Mouse (Mus musculus) mesoderm, embryonic 11.5 days (tissue): ENCODE data around the gene Mis12.

ENCODE experiments used
- DNase-seq: peaks from one replicate; pipeline ENCODE4 v3.0.0-alpha.2; 2012; ENCODE audit warnings: low read depth, low spot score

Gene Mis12

GRCm38 (mm10) chr11:71019201-71020068, at the start of gene Mis12, which contains the start of gene Derl2:
TSS of gene Mis12 (plus strand) at chr11:71019611.
TSS of gene Derl2 (minus strand) at chr11:71019841.
- peak; percentile 99 for DNase-seq

DNA sequence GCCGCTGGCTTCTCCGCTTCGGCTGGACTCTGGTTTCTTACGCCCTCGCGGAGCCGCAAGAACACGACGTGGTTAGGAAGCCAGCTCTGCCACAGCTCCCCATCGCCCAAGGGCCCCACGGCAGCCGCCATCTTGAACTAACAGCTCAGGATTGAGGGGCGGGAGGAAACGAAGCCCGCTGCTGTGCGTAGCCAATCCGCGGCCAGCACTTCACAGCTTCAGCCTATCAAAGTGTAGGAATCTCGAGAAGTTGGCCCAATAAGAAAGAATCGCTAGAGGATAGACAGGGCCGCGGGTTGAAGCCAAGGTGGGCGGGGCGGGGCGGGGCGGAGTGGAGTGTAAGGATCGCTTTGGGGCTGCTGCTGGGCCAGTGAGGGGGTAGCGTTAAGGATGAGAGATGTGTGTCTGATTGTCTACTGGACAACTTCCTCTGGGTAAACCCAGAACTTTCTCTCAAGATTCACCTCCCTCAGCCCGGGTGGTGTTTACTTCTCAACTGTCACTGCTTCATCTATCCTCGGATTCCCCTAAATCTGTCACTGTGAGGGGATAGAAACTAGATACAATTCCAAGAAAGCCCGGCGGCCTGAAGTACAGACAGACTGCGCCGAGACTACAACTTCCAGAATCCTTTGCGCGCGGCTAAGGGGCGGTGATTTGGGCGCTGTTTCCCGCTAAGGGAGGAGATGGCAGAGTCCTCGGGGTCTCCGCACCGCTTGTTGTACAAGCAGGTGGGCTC, 49.4 kb upstream of the Mis12 start, which contains the start of the genes Nup88 and Rpain:
Gene Nup88, minus strand, starts transcription at position 153 of the 739 bp plus-strand sequence.
Gene Rpain, plus strand, starts transcription at position 393 of the 739 bp plus-strand sequence.
- peak; percentile 97 for DNase-seq

- no peak for DNase-seq
Observed at GRCm38 (mm10) chr11:70970560-70971540, 48.6 kb upstream of the Mis12 start.

- no peak for DNase-seq
Observed at GRCm38 (mm10) chr11:70972586-70972985, 46.8 kb upstream of the Mis12 start.

DNA sequence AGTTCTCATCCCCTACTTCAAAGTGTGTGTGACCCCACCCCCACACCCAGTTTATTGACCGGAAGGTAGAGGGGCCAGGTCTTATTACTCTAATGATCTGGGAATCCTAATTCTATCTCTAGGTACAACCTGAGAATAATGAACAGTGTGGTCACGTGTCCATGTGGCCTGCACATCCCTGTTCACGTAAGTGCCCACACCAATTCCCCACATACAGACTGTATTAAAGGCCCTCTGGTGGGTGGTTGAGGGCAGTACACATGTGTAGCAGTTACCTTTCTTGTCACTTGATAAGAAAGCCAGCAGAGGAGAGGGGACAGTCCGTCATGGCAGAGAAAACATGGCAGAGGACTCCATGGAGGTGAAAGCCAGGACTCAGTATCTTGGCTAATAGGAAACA, 45.5 kb upstream of the Mis12 start:
- DNase-seq = peak; percentile 17

DNA sequence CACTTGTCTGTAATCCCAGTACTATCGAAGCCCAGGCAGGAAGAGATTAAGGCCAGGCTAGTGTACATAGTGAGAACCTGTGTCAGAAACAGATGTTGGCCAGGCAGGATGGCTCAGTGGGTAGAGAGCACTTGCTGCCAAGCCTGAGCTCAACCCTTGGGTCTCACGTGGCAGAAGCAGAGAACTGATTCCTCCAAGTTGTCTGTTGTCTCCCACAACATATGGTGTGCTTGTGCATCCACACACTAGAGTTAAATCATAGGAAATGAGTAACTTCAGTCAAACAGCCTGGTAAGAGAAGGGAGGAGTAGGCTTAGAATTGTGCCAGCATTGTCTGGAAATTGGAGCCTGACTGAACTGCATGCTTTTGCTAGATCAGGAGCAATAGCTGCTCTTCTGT, 44.2 kb upstream of the Mis12 start:
- DNase-seq = no peak

DNA sequence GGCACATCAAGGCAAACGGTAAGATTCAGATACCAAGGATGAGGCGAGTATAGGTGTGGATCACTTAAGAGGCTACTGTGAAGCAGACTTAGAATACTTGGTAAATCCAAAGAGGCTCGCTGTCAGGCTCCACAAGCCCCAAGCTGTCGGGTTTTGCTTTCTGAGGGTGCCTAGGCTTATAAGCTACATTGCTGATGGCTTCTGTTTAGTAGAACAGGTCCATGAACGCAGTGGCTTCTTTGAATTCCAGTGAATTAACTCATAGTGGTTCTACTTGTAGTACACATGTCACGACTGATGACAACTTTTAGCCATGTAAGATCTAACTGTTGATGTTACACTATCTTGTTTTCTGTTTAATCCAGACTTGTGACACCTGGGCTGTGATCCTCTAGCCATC, 42.1 kb upstream of the Mis12 start:
- DNase-seq = no peak

DNA sequence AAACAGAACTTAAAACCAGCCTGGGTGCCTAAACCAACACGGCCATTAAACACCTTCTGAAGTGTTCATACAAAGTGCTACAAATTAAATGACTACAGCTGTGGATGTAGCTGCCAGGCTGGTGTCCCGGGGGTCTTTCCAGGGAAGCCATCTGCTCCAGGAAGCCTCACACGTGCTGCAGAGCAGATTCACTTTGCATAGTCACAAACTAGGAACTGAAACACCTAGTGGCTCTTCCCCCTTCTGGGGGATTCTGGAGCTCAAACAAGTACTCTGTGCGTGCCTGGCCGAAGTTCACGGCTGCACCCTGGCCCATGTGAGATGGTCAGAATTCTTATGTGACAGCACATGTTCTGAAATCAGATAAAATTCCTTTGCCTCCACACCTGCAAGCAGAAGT, 39.2 kb upstream of the Mis12 start:
- no peak for DNase-seq

GRCm38 (mm10) chr11:70980751-70981510, 38.5 kb upstream of the Mis12 start:
- DNase-seq = no peak

DNA sequence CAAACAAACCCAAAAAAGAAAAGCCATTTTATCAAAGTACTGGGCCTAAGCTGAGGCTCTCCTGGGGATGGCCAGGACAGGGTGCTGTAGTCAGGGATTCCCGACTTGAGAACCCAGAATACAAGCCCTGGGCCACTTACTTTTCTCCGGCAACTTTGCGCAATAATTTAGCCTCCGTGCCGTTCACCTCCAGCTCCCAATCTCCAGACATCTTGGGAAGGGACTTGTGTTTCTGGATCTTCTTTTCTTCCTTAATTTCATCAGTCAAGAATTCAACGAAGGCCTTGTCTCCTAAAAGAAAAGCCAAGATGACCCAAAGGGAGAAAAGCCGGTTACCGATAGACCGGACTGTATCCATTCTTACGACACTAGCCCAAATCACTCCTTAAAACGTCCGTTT, 37.4 kb upstream of the Mis12 start:
- DNase-seq = no peak

DNA sequence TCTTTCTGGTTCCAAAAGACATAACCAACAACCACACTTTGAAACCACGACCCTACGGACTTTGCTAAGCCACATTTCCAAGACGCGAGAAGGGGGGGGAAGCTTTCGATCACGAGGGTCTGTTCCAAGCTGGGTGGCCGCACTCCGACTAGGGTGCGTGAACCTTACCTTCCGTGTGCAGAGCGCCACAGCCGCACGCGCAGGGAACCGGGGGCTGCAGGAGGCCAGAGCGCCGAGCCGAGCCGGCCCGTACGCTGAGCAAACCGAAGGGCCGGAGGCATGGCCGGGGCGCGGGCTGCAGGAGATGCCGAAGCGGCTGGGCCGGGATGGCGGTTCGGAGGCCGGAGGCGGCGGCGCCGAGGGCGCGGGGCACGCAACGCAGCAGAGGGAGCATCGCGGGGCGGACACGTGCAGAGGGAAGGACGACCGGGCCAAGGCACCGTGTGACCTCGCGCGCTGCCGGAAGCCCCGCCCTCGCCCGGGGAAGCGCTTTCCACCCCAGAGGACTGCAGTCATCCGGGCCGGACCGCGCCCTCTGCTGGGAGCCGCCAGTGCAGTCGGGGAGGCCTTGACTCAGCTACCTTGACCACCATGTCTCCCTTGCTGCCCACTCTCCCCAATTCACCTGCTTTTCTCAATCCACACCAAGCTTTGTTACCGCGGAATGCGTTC, 36.7 kb upstream of the Mis12 start, which contains the start of gene C1qbp:
Gene C1qbp, minus strand, starts transcription at position 470 of the 672 bp plus-strand sequence.
- peak; percentile 91 for DNase-seq

DNA sequence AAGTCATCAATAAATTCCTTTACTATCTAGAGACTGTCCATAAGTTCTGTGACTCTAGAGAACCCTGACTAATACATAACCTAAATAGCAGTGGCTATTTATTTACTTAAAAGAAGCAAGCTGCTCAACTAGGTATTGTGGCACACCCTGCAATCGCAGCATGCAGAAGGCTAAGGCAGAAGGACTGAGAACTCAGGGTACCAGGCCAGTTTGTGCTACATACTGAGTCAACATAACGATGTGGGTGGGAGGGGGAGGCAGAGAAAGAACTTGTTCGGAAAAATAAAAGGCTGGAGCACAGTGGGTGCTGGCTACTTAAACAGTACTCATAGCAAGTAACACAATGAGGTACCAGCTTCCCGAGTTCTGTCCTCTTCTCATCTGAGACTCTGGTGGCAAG, 18.2 kb upstream of the Mis12 start:
- DNase-seq = no peak

DNA sequence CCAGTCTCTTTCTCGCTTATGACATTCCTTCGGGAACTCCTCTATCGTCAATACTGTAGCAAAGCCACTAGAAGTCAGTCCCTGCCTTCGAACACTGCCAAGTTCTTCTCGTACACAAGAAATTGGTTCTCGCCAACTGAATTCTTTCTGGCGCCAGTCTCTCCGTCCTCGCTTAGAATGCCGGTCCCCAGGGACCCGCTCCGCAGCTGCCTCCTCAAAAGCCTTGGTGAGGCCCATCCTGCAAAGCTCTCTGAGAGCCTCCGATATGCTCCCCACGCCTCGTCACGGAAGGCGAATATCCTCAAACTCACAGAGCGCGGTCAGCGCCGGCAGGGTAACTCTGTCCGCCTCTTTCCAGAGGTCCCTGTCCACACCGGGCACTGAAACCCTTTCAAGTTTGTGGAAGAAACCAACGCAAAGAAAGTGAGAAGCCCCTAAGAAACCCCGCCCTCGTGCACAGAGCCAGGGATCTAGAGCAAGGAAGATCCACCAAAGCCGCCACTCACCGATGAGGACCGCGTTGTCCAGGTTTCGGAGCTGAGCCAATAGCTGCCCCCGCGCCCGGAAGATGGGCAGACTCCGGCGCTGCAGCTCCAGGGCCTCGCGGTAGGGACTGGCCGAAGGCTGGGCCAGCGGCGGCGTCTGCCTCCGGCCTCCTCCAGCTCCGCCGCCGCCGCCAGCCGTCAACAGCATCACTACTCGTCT, 15.6 kb upstream of the Mis12 start:
- DNase-seq = peak; percentile 76

- peak; percentile 98 for DNase-seq
Observed at GRCm38 (mm10) chr11:71004316-71004773, 15.1 kb upstream of the Mis12 start, which contains the start of gene Dhx33. TSS of gene Dhx33 (minus strand) at chr11:71004437.

DNA sequence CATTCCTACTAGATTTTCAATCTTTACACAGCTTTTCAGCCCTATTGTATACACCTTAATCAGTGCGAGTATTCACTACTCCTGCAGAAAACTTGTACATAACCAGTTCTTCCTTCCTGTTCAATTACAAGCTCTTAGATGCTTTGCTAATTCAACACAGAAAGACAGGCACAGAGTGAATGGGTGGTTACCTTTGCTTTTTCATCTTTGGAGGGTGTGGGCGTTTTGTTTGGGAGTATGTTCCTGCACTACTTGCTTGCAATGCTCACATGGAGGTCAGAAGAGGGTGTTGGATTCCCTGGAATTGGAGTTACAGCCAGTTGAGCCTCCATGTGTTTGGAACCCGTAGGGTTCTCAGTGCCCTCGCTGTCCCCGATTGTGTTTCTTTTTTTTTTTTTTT, 14.4 kb upstream of the Mis12 start:
- no peak for DNase-seq

- DNase-seq = no peak
Observed at GRCm38 (mm10) chr11:71007026-71007425, 12.4 kb upstream of the Mis12 start.

- no peak for DNase-seq
Observed at GRCm38 (mm10) chr11:71007831-71008230, 11.6 kb upstream of the Mis12 start.

- no peak for DNase-seq
Observed at GRCm38 (mm10) chr11:71008321-71008720, 11.1 kb upstream of the Mis12 start.

GRCm38 (mm10) chr11:71012743-71013142, 6.7 kb upstream of the Mis12 start:
- DNase-seq = no peak
